Mouse (Mus musculus) layer of hippocampus, adult 2 months (tissue): ENCODE measurements around the gene Klf12. TPM values are rescaled to one million over a fixed set of nuclear protein-coding genes. Genes with fewer than 3 reads are reported as not detected.

Experiments
- DNase-seq, 2 experiments: peaks; one replicate each; pipeline ENCODE4 v3.0.0; 2022; ENCODE audit warnings: low spot score in 2 of 2
- H3K27ac ChIP-seq: fragments of 200-600 bp; 2 replicates; pipeline ENCODE4 v1.8.1; 2022
- H3K4me3 ChIP-seq: fragments of 200-600 bp; 2 replicates; pipeline ENCODE4 v1.8.1; 2022; ENCODE audit warnings: mild to moderate bottlenecking
- CTCF ChIP-seq: fragments of 200-600 bp; conservative IDR thresholded peaks from 2 replicates; pipeline ENCODE4 v1.8.1; 2022; ENCODE audit warnings: antibody characterized with exemption, mild to moderate bottlenecking, moderate library complexity
- long read RNA-seq, 2 experiments: library from polyadenylated mRNA; stranded (forward); transcript quantifications; one replicate each; pipeline ENCODE4 v2.0.0; 2021; ENCODE audit warnings: borderline mapping rate in 2 of 2
- total RNA-seq, 2 experiments: library from RNA; stranded (reverse); gene quantifications; 2 replicates each; pipeline ENCODE4 v1.2.3; 2021

Gene Klf12
- total RNA-seq, result 10 to 100 TPM; 39.2 to 40.1 TPM
- long read RNA-seq, experiment 1, full-length matches to known transcripts, result 1 of 2 reads
- long read RNA-seq, experiment 1, partial matches to known transcripts, result 0 of 2 reads
- long read RNA-seq, experiment 1, other reads (novel, unspliced or antisense), result 1 of 2 reads
- long read RNA-seq, experiment 2, partial matches to known transcripts, result 0 of 2 reads
- long read RNA-seq, experiment 2, other reads (novel, unspliced or antisense), result 2 of 2 reads

DNA sequence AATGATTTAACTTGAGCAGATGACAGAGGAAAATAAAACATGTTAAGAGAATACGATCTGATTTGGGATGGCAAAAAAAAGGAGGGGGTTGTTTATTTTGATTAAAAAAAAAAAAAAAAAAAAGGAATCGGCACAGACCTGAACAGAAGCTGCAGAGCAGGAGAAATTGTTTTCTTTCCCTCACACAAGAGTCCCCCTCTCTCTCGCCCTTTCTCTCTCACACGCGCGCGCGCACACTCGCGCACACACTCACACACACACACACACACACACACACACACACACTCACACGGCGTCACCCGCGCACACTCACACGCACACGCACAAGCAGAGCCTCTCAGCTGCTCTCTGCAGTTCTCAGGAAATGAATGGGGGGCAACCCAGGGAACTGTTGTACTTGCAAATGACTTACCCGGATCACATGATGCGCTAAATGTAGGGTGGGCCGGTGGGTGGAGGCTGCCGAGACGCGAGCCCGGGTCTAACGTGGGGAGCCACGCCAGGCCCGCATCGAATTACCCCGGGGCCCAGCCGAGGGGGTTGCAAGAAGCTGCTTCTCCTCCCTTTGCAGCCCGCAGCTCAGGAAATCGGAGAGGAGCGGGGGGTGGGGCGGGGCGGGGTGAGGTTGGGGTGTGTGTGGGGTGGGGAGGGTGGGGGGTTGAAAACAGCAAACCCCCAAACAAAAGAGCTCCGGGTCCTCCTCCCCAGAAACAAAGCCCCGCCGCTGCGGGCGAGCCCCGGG is at the start of gene Klf12:
Gene Klf12, minus strand, starts transcription at position 561 of the 742 bp plus-strand sequence.
- H3K27ac ChIP-seq, result peak within 1 kb of the TSS; percentile 95
- peak; percentile 72 to 85 for DNase-seq
- no peak for TF ChIP-seq CTCF
- peak within 1 kb of the TSS; percentile 61 for H3K4me3 ChIP-seq

DNA sequence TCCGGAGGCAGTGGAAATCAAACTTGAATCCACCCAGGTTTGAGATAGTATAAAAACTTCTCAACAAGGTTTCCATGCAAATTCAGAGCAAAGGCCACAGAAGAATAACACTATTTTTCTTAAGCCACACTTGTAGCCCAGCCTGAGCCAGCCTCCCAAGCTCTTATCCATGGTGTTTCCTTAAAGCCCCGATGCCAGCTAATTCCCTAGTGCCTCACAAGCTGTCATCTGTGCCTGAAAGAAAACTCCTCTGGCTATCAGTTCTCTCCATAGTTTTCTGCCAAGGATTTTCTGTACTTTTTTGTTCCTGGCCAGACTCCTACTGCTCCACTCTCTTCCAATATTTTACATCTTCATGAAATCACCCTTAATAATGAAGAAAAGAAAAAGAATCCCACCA is 48.9 kb upstream of the Klf12 start:
- H3K27ac ChIP-seq, result no peak overlapping the region
- no peak overlapping the region for H3K4me3 ChIP-seq
- no peak for TF ChIP-seq CTCF
- no peak for DNase-seq

DNA sequence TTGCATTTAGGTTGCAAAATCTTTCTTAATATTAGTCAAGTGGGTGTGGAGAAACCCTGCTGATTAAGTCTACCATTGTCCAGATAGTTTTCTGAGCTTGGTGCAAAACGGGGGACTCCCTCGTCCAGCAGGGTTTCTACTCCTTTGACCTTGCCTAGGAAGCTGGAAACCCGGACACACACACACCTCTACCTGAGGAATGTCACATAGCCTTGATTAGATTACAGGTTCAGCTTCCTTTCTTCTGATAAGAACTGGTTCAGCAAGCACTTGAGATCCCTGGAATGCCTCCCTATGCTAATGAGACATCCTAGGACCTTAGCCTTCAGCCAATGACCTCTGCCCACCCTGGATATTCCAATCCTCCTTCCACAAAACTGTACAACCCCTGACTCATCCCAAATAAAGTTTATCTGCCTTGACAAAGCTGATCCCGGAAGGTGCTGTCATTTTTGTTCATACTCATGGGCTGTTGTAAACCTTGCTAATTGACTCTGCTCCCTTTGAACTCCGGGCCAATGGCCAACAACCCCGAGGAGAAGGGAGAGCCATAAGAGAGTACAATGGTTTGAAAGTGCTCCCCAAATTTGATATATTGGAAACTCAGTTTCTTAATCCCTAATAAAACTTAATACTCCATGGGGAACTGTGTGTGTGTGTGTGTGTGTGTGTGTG is 44.3 kb upstream of the Klf12 start:
- Histone ChIP-seq H3K27ac (no peak overlapping the region), H3K4me3 (no peak overlapping the region)
- no peak for TF ChIP-seq CTCF
- no peak for DNase-seq

DNA sequence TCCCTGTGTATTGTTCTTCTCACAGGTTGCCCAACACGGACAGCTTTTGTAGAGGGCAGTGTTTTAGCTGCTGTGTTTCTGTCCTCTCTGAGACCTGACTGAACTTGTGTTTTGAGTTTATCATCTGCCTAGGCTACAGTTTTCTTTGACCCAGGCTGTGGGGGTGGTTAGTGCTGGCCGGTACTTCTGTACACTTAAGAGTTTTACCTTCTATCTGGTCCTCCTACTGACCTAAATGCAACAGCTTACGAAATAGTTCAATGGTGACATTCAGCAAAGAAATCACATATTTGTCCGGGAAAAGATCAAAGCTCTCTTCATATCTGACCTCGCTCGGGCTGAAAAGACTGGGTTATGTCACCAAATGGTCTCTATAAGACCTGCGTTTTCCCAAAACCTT is 39.8 kb upstream of the Klf12 start:
- no peak for DNase-seq
- H3K4me3 ChIP-seq, result no peak overlapping the region
- TF ChIP-seq CTCF, result no peak
- no peak overlapping the region for H3K27ac ChIP-seq

DNA sequence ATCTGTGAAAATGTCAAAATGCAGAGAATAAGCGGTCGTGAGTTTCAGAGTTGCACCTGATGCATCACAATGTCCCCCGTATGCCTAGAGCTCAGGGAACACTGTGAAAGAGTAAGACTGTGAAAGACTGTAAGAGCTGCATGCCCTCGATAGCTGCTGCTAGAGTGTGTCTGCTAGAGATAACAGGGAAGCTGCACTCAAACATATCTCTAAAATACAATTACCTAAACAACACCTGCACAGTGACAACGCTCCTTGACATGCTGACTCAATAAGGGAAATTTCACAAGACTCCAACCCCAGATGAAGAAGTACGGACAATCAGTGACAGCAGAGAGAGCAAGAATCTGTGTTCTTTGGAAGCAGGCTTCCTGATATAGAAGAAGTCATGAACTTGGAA is 37.5 kb upstream of the Klf12 start:
- no peak overlapping the region for H3K4me3 ChIP-seq
- no peak for TF ChIP-seq CTCF
- no peak for DNase-seq
- no peak overlapping the region for H3K27ac ChIP-seq

DNA sequence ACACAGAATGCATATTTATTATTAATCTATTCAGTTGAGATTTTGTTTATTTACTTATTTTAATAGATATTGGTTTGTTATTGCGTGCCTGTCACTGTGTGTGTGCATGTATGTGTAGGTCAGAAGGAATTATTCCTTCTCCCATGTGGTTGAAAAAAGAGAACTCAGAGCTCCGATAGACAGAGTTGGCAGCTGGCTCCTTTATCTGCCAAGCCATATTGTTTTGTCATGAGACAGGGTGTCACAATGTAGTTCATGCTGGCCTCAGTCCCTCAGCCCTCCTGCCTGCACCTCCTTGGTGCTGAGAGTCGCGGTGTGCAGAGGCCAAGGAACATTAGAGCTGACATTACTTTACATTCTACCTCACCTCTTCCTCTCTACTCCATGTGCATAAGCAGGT is 32.3 kb upstream of the Klf12 start:
- Histone ChIP-seq H3K27ac (no peak overlapping the region), H3K4me3 (no peak overlapping the region)
- DNase-seq, result no peak
- TF ChIP-seq CTCF, result no peak

DNA sequence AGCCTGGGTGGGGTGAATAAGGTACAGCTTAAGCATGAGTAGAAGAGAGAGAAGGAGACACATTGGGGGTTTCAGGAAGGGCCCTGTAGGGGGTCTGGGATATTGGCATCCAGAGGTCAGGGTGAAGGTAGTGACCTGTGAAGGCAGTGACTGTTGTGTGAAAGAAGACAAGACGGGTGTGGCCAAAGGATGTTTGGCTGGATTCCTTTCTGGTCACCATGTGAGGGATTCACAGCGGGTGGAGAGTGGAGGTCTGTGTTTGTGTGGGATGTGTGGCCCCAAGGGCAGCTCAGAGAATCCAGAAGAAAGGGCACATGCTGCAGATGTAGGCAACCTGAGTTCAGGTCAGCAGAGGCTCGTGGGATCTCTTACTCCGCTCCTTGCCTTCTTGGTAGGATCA is 29.6 kb upstream of the Klf12 start:
- TF ChIP-seq CTCF, result no peak
- Histone ChIP-seq H3K27ac (no peak overlapping the region), H3K4me3 (no peak overlapping the region)
- DNase-seq, result no peak

DNA sequence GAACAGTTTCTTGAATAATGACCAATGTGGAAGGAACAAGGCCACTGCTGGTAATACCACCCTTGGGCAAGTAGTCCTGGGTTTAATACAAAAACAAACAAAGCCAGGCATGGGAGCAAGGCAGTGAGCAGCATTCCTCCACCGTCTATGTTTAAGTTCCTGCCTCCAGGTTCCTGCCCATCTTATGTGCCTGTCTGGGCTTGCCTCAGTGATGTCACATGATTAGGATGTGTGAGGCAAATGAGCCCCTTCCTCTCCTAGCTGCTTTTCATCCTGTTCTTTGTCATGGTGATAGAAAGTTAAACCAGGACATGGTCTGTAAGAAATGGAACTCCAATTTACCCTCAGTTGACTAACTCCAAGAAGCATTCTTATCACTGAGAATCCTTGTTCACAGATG is 16.4 kb upstream of the Klf12 start:
- no peak for TF ChIP-seq CTCF
- no peak overlapping the region for H3K27ac ChIP-seq
- H3K4me3 ChIP-seq, result no peak overlapping the region
- no peak for DNase-seq

DNA sequence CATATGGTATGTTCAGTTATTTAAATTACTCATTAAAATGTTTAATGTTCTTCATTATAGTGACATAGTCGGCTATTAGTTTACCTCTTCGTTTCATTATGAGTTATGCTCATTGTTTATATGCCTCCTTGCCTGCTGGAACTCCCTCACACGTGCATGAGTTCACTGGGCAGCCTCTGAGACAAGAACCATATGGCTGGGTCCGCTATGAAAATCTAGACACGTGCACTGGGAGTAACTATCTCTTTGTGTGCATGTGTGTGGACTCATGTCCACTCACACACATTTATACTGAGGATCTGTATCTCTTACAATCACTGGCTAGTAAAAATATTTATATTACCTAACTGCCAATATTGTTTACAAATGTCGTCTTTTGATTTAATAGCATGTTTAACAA is 14.4 kb upstream of the Klf12 start:
- DNase-seq, result no peak
- no peak for TF ChIP-seq CTCF
- Histone ChIP-seq H3K27ac (no peak overlapping the region), H3K4me3 (no peak overlapping the region)

DNA sequence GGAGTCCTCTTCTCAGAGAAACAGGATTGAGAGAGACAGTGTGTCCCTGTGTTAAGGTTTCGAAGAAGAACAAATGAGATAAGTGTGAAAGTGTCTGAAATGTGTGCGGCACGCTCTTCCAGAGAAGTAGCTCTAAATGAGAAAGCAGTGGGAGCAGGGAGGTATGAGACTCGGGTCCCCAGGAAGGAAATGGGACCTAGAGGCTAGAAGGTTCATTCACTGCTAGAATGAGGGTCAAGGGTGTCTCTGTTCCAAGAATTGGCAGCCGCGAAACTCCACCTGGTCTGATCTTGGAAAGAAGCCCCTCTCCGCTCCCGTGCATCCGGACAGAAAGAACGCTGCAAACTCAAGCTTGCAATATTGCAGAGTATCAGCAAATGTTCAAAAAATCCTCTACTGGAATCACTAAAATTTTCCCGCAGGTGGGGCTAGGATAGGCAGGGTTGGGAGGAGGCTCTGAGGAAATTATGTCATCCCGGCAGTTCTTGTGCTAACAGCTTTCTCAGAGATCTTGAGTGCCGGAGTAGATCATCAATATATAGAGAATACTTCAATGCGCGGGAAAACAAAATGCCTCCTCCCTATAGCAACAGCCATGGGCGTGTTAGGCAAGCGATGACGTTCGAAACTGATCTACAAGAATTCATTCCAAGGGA is 2.2 kb upstream of the Klf12 start:
- peak overlapping the region; percentile 95 for H3K27ac ChIP-seq
- no peak for TF ChIP-seq CTCF
- peak overlapping the region; percentile 61 for H3K4me3 ChIP-seq
- no peak for DNase-seq

DNA sequence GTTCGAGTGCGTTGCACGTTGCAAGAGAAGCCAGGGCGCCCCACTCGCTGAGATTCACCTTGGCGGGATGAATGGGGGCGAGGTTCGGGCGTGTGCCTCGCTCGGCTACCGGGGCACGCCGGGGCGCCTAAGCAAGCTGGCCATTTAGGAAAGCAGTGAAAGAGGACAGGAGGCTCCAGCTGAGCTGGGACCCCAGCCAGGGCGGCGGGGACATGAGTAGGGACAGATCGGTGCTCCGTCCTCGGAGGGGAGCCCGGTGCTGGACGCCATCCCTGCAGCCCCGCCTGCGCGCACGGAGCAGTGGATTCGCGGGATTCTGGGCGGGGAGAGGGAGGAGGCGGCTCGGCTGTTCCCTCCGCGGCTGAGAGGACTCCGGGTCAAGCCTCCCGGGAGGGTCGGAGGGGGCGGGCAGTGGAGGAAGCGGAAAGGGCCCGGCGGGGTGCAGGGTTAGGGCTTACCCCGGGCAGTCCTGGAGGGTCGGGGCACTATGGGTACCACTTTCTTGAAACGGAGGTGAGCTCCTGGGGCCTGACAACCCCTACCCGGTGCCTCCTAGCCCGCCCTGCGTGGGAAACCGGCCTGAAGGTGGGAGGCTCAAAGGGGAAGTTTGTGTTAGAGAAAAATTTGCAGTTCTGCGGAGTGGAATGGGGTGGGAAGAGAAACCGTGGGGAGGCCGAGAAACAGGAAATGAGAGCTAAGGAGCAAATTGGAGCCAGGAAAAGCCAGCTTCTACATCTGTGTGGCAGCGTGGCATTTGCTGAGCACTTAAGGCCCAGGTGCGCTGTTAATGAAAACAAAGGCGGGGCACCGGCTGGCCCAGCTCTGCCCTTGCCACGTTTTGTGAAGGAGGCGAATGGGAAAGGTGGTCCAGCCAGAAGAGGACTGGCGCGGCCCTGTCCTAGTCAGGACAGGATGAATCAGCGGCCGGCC is 1.4 kb upstream of the Klf12 start:
- no peak for TF ChIP-seq CTCF
- Histone ChIP-seq H3K27ac (peak overlapping the region; percentile 95), H3K4me3 (peak overlapping the region; percentile 61)
- DNase-seq, result peak; percentile 47 to 67

DNA sequence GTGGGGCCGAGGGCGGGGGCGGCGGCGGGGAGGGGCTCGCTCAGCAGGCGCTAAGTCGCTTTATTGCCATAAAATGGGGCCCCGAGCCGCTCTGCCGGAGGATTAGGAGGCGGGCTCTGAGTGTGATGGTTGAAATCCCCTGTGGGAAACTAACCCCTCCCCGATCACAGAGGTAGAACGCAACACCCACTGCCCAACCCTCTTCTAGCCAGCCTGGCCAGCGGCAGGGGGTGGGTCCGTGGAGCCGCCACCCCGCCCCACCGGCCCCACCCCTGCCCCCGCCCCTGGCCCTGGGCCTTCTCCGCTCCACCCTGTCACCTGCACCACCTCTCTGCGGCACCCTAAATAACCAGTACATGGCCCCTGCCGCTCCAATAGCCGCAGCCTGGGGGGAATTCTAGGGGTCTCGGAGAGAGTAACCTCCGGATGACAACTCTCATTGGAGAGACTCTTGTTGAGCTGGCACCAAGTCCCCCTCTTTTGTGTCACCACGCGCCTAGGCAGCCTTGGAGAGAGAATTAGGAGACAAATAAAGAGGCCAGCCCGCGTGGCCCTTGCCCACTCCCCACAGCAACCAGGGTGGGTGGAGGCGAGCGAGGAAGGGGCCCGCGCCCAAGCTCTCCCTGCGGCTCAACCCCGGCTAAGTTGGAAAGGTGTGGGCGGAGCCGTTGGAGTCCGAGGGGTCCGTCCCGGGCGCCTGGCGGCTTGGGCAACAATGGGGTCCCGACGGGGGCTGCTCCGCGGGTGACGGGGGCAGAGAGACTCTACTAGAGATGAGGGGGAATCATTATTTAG is 579 bp upstream of the Klf12 start:
- no peak for TF ChIP-seq CTCF
- peak overlapping the region; percentile 95 for H3K27ac ChIP-seq
- peak; percentile 45 to 56 for DNase-seq
- peak overlapping the region; percentile 61 for H3K4me3 ChIP-seq
